Mouse (Mus musculus) skeletal muscle tissue, postnatal 0 days (tissue): ENCODE data around the gene Clec4a3. TPM values are rescaled to one million over a fixed set of nuclear protein-coding genes. Genes with fewer than 3 reads are reported as not detected.

Experiments used
- polyA plus RNA-seq: library from polyadenylated mRNA; unstranded; fragments of >200 nt; fragmentation: Nextera tagmentation; extraction: Ambion mirVana; gene quantifications from 2 replicates; pipeline ENCODE4 v1.2.1, GENCODE M21; 2015

Gene Clec4a3
- polyA plus RNA-seq, result 5.7 and 6.4 TPM in 2 replicates

GRCm38 (mm10) chr6:122952401-122952800, at the start of gene Clec4a3:
Clec4a3 (plus strand) TSS chr6:122952515.

GRCm38 (mm10) chr6:122921451-122921850, 30.9 kb upstream of the Clec4a3 start, which contains the start of gene Clec4a1:
Clec4a1 (plus strand) TSS chr6:122921848.

GRCm38 (mm10) chr6:122989876-122990437, 37.6 kb downstream of the Clec4a3 start, which contains the start of gene Clec4a4:
Clec4a4 (plus strand) TSS chr6:122990367.

Other genes with a start within 250 kb of the Clec4a3 start
- 0.06 TPM in 1 of 2 replicates, not detected in the other for gene Nanog, start 245.0 kb upstream of the Clec4a3 start, polyA plus RNA-seq
- gene Slc2a3, start 150.9 kb upstream of the Clec4a3 start, polyA plus RNA-seq, result 1.9 and 2.5 TPM in 2 replicates
- gene Foxj2, start 132.6 kb upstream of the Clec4a3 start, polyA plus RNA-seq, result 4.7 TPM in 2 replicates
- gene C3ar1, start 96.4 kb upstream of the Clec4a3 start, polyA plus RNA-seq, result 3.0 and 4.0 TPM in 2 replicates
- 37.1 and 37.5 TPM in 2 replicates for gene Necap1, start 78.0 kb upstream of the Clec4a3 start, polyA plus RNA-seq
- gene Clec4a1, start 30.7 kb upstream of the Clec4a3 start, polyA plus RNA-seq, result 5.4 and 7.2 TPM in 2 replicates
- 0.28 TPM in 1 of 2 replicates, not detected in the other for gene Clec4a4, start 37.9 kb downstream of the Clec4a3 start, polyA plus RNA-seq
- gene Clec4b1, start 97.4 kb downstream of the Clec4a3 start, polyA plus RNA-seq, result not detected in 2 replicates
- gene Clec4a2, start 153.9 kb downstream of the Clec4a3 start, polyA plus RNA-seq, result 6.0 and 7.8 TPM in 2 replicates
- not detected in 2 replicates for gene Clec4b2, start 220.4 kb downstream of the Clec4a3 start, polyA plus RNA-seq